Mouse (Mus musculus) 3T3-L1 (cell line): ENCODE measurements around the gene Myo1a.
A peak's percentile ranks its signal among the peaks of the same experiment; 100 is the strongest.
"Not testable (repeated sequence)": the region's sequence is repeated elsewhere in the genome, so short reads cannot be mapped to it uniquely, and the experiment has no call there.

Experiments
- DNase-seq: peaks from one replicate; pipeline ENCODE4 v3.0.0-alpha.2; 2015; ENCODE audit warnings: low read depth, low spot score

Myo1a gene

DNA sequence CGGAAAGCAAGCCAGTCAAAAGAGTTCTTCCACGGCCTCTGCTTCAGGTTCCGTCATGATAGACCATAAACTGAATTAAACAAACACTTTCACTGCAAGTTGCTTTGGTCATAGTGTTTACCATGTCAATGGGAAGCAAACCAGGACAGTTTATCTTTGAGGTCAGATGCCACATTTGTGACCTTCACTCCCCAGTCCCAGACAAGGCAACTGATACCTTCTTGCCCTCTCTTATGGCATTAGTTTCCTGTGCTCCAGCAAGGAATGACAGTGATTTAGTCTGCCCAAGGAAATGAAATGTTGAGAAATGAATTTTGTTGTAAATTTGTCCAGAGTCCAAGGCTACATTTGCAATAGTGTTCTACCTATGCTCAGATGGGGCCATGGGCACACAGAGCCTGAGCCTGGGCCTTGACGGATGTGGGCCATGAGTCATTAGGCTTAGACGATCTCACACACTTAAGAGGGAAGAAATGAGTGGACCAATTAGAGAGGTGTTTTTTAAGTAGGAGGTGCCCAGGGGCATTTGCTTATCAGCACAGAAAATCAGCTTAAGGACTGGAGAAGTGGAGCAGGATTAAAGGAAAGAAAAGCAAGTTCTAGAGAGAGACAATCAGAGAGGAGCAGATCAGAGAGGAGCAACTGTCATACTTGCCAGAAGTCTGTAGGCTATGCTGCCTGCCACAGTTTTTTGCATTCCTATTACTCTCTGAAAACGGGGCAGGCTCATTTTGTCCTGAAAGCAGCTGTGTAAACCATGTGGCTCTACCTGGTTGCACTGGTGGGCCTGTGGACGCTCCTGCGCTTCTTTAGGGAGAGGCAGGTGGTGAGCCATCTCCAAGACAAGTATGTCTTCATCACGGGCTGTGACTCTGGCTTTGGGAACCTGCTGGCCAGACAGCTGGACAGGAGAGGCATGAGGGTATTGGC is 54.5 kb downstream of the Myo1a start, which contains the start of the genes Rdh1 and Rdh16f1:
Rdh1 (plus strand) TSS at position 541 of the 930 bp plus-strand sequence.
Rdh16f1 (plus strand) TSS at position 607 of the 930 bp plus-strand sequence.
- DNase-seq: peak; percentile 20

DNA sequence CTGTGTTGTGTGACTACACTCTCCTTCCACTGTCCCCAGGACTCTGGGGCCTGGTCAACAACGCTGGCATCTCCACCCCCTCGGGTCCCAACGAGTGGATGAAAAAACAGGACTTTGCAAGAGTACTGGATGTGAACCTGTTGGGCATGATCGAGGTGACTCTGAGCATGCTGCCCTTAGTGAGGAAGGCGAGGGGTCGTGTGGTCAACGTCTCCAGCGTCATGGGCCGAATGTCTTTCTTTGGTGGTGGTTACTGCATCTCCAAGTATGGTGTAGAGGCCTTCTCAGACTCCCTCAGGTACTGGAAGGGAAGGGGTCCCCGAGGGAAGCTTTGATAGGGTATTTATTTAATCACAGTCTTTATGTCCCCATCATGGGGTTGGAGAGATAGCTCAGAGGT is 58.0 kb downstream of the Myo1a start:
- DNase-seq: not testable (repeated sequence)

DNA sequence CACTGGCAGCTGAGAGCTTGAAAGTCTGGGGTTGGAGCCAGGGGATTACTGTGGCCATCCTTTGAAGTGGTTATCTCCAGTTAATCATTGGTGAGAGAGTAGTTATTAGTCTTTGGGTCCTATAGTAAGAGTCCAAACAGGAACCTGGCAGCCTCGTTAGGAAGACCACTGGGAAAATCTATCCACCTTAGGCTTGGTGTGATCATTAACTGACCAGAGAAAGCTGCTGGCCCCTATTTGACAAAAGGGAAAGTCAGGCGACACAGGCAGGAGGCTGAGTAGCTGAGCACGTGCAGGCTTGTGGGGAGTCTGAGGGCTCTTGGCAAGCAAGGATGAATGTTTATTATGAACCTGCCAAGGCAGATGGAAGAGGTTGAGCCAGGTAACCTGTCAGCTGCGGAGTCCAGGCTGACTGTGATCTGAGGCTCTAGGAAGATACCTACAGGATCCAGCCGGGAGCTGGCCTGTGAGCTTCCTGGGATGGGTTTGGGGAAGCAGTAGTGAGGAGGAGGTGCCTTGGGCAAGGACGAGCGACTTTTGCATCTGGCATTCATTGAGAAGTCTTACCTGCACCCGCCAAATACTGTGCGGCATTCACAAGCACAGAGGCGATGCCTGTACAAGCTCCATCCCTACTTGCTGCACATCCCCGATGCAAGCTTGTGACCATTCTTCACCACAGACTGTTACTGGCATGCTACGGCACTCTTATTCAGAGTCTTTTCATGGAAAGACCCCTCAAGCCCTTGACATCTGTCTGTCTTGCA is 59.1 kb downstream of the Myo1a start:
- DNase-seq: no peak

DNA sequence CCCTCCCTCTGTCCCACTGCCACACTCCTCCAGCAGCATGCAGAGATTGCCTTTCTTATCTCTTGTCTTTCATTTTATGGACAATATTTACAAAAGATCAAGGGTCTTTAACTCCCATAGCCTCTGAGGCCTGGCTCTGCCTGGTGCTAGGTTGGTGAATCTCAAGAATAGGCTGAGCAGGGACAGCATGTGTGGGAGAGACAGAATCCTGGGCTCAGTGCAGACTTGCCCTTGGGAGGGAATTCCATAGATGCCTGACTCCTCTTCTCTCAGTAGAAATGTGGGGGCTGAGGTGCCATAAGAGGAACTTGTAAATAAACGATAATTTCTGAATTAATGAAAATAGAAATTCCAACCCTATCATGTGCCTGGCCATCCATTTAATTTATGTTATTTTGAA is 61.6 kb downstream of the Myo1a start:
- DNase-seq: no peak
